Mouse (Mus musculus) C2C12 (cell line): ENCODE measurements around the gene Zdhhc1.

ENCODE experiments used
- CTCF ChIP-seq: IDR thresholded peaks from one replicate; pipeline ENCODE4 v1.5.1; 2011; ENCODE audit not compliant: control insufficient read depth, insufficient read depth, insufficient read length
- MYOG ChIP-seq: IDR thresholded peaks from one replicate; pipeline ENCODE4 v1.6.1; 2011; ENCODE audit not compliant: control insufficient read depth, insufficient read length; ENCODE audit errors: extremely low read depth

- TF ChIP-seq MYOG (no peak), CTCF (no peak)
These were observed 42.2 kb upstream of the Zdhhc1 start for GRCm38 (mm10) chr8:105538940-105539339.
